Mouse (Mus musculus): ENCODE measurements around the gene Bag5. TPM values are rescaled to one million over a fixed set of nuclear protein-coding genes. Genes with fewer than 3 reads are reported as not detected.
"Not testable (repeated sequence)": the region's sequence is repeated elsewhere in the genome, so short reads cannot be mapped to it uniquely, and the experiment has no call there.

Bag5 gene
- polyA plus RNA-seq, 1 experiment from 2014 or later = 56.8 TPM

DNA sequence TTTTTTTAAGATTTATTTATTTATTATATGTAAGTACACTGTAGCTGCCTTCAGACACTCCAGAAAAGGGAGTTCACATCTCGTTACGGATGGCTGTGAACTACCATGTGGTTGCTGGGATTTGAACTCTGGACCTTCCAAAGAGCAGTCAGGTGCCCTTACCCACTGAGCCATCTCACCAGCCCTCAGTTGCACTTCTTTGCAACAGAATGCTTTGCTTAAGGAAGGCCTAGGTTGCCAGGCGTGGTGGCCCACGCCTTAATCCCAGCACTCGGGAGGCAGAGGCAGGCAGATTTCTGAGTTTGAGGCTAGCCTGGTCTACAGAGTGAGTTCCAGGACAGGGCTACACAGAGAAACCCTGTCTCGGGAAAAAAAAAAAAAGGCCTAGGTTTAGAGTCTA is 823 bp upstream of the Bag5 start:
- H3K4me3 ChIP-seq (ENCODE audit: low read depth, low read length) = peak overlapping the region; percentile 99
- H3K9me3 ChIP-seq (ENCODE audit: control insufficient read depth, low read length); H3K4me1 ChIP-seq (ENCODE audit: control insufficient read depth, insufficient read depth, low read length); H3K27ac ChIP-seq (replicated peaks; ENCODE audit: low read depth, low read length); ATAC-seq (ENCODE audit: insufficient number of reproducible peaks, low FRiP score, low TSS enrichment, low read depth); DNase-seq (ENCODE audit: low spot score); H3K9ac ChIP-seq (ENCODE audit: low read length); H3K27me3 ChIP-seq (ENCODE audit: control insufficient read depth, insufficient read depth, low read length): not testable (repeated sequence)
- peak overlapping the region; percentile 21; the same call in 1 of the 2 replicates for H3K4me2 ChIP-seq (ENCODE audit: low read depth, severe bottlenecking)
- WGBS = 82% methylated on average over 6 of the region's 6 CpGs
- H3K36me3 ChIP-seq (ENCODE audit: control insufficient read depth, insufficient read depth, low read length) = peaks cover 12% of the 10 kb centered on the region

DNA sequence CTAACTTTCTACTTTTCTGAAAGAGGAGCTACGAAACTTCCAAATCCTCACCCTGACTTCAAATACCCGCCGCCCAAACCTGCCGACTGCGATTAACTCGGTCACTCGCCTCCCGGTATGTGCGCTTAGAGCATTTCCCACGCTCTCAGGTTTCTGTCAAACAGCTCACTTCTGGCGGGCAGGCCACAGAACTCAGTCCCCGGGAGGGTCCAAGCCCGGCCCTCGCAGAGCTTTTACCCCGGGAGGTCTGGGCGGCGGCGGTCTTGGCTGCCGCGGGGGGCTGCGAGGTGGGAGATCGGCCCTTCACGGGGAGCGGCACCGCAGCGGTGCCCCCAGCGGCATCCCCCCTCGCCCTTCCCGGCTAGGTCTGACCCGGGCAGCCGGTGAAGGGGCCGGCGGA is 581 bp downstream of the Bag5 start:
- Histone ChIP-seq H3K9ac (ENCODE audit: low read length) (peak overlapping the region; percentile 93), H3K36me3 (ENCODE audit: control insufficient read depth, insufficient read depth, low read length) (peaks cover 22% of the 10 kb centered on the region), H3K4me3 (ENCODE audit: low read depth, low read length) (peak overlapping the region; percentile 99), H3K4me2 (ENCODE audit: low read depth, severe bottlenecking) (peak overlapping the region; percentile 84), H3K27ac (replicated peaks; ENCODE audit: low read depth, low read length) (peak overlapping the region; percentile 65), H3K27me3 (ENCODE audit: control insufficient read depth, insufficient read depth, low read length) (no peaks in the 10 kb centered on the region), H3K9me3 (ENCODE audit: control insufficient read depth, low read length) (no peaks in the 10 kb centered on the region), H3K4me1 (ENCODE audit: control insufficient read depth, insufficient read depth, low read length) (peaks cover 7% of the 10 kb centered on the region)
- WGBS = under 1% methylated on average over 33 of the region's 33 CpGs
- DNase-seq (ENCODE audit: low spot score) (peak; percentile 64), ATAC-seq (ENCODE audit: insufficient number of reproducible peaks, low FRiP score, low TSS enrichment, low read depth) (peak; percentile 65)

DNA sequence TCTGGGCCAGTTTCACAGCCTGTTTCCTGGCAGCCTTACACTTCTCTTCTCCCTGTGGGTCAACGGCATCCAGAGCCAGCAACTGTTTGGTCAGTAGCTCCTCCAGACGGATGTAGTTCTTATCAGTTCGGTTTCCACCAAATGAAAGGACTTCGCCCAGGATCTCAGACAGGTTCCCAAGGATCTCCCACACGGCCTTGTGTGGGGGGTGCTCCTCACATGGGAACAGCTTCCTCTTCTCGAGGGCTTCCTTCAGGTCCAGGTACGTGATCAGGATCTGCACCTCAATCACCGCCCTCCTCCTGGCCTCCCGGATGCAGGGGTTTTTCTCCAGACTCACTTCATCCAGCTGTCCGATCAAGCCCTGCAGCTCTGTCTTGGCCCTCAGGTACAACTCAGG is 3.0 kb downstream of the Bag5 start:
- no peak for DNase-seq (ENCODE audit: low spot score)
- Histone ChIP-seq H3K4me3 (ENCODE audit: low read depth, low read length) (no peak overlapping the region), H3K36me3 (ENCODE audit: control insufficient read depth, insufficient read depth, low read length) (peaks cover 22% of the 10 kb centered on the region), H3K9me3 (ENCODE audit: control insufficient read depth, low read length) (no peaks in the 10 kb centered on the region), H3K9ac (ENCODE audit: low read length) (no peak overlapping the region), H3K4me2 (ENCODE audit: low read depth, severe bottlenecking) (no peak overlapping the region), H3K27me3 (ENCODE audit: control insufficient read depth, insufficient read depth, low read length) (no peaks in the 10 kb centered on the region), H3K27ac (replicated peaks; ENCODE audit: low read depth, low read length) (no peak overlapping the region), H3K4me1 (ENCODE audit: control insufficient read depth, insufficient read depth, low read length) (peaks cover 7% of the 10 kb centered on the region)
- ATAC-seq (ENCODE audit: insufficient number of reproducible peaks, low FRiP score, low TSS enrichment, low read depth) = no peak
- 95% methylated on average over 10 of the region's 10 CpGs for WGBS

DNA sequence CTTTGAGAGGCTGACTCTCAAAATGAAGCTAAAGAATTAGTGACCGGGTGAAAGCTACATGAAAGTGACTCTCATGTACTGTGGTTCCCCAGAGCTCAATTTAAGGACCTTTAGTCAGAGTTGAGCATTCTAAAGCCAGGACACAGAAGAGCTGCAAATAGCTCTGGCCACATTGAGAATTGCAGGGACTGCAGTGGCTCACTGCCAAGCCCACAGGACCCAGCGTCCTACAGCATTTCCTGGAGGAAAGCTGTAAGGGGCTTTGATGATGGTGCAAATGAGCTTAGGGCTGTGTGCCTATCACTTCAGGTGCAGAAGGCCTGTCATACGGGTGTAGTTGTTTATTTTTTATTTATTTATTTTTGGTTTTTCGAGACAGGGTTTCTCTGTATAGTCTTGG is 4.9 kb downstream of the Bag5 start:
- WGBS = 83% methylated on average over 4 of the region's 4 CpGs
- H3K9me3 ChIP-seq (ENCODE audit: control insufficient read depth, low read length) = no peaks in the 10 kb centered on the region
- DNase-seq (ENCODE audit: low spot score) (no peak), ATAC-seq (ENCODE audit: insufficient number of reproducible peaks, low FRiP score, low TSS enrichment, low read depth) (no peak)
- peaks cover 7% of the 10 kb centered on the region for H3K4me1 ChIP-seq (ENCODE audit: control insufficient read depth, insufficient read depth, low read length)
- no peak overlapping the region for H3K27ac ChIP-seq (replicated peaks; ENCODE audit: low read depth, low read length)
- H3K4me3 ChIP-seq (ENCODE audit: low read depth, low read length) = no peak overlapping the region
- no peak overlapping the region for H3K9ac ChIP-seq (ENCODE audit: low read length)
- no peak overlapping the region for H3K4me2 ChIP-seq (ENCODE audit: low read depth, severe bottlenecking)
- peaks cover 22% of the 10 kb centered on the region for H3K36me3 ChIP-seq (ENCODE audit: control insufficient read depth, insufficient read depth, low read length)
- H3K27me3 ChIP-seq (ENCODE audit: control insufficient read depth, insufficient read depth, low read length) = no peaks in the 10 kb centered on the region

DNA sequence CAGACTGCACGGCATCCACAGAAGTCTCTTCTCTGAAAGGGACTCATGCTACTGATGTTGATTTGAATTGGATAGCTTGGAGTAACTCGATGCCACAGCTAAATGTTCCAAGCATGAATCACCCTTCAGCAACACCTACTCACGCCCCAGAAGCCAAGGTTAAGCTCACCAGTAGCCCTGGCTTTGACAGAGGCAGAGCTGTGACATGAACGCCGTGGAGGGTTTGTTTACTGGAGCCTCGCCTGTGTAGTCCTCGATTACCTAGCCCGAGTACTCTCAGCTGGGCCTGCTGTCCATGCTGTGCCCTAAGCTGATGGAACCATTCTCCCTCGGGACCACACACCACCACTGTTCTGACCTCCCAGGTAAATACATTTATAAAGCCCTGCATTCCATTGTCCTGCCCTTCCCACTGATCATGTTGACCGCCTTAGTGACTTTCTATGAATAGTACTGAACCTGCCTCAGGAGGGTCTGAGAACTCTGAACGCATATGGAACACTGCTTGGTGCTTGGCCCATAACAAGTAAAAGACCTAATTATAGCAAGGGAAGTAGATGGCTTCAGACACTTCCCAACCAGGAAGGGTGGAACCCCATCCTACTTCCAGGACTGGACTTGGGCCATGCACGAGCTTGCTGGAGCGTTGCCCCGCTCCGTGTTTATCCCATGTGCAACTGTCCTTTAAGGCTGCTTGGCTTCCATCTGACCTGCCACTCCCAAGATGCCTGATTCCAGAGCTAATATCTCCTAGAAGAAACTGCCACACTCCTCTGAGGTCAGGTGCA is 7.7 kb downstream of the Bag5 start:
- no peak for ATAC-seq (ENCODE audit: insufficient number of reproducible peaks, low FRiP score, low TSS enrichment, low read depth)
- Histone ChIP-seq H3K4me3 (ENCODE audit: low read depth, low read length) (no peak overlapping the region), H3K27me3 (ENCODE audit: control insufficient read depth, insufficient read depth, low read length) (no peaks in the 10 kb centered on the region), H3K9me3 (ENCODE audit: control insufficient read depth, low read length) (no peaks in the 10 kb centered on the region), H3K4me2 (ENCODE audit: low read depth, severe bottlenecking) (no peak overlapping the region), H3K9ac (ENCODE audit: low read length) (no peak overlapping the region), H3K27ac (replicated peaks; ENCODE audit: low read depth, low read length) (no peak overlapping the region), H3K36me3 (ENCODE audit: control insufficient read depth, insufficient read depth, low read length) (peaks cover 17% of the 10 kb centered on the region), H3K4me1 (ENCODE audit: control insufficient read depth, insufficient read depth, low read length) (no peaks in the 10 kb centered on the region; the same call in 1 of the 2 replicates)
- no peak for DNase-seq (ENCODE audit: low spot score)
- WGBS = 71% methylated on average over 15 of the region's 15 CpGs

DNA sequence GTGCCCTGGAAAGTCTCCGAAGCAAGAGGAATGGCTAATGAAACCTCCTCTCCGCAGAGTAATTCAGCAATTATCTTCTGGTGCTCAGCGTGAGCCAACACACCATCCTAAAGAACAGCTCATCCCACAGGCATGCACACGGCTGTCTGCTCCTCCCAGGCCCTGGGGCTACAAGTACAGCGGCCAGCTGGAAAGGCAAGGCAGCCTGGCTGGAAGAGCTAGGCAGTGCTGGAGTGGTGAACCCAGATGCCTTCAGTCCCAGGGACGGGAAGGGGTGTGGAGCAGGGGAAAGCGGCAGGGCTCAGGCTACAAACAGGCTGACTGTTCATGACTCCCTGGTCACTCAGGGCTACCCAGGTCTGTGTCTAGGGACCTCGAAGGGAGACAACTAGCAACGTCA is 8.4 kb downstream of the Bag5 start:
- Histone ChIP-seq H3K9me3 (ENCODE audit: control insufficient read depth, low read length) (no peaks in the 10 kb centered on the region), H3K9ac (ENCODE audit: low read length) (no peak overlapping the region), H3K4me2 (ENCODE audit: low read depth, severe bottlenecking) (no peak overlapping the region), H3K4me3 (ENCODE audit: low read depth, low read length) (no peak overlapping the region), H3K27me3 (ENCODE audit: control insufficient read depth, insufficient read depth, low read length) (no peaks in the 10 kb centered on the region), H3K27ac (replicated peaks; ENCODE audit: low read depth, low read length) (no peak overlapping the region), H3K4me1 (ENCODE audit: control insufficient read depth, insufficient read depth, low read length) (no peaks in the 10 kb centered on the region; the same call in 1 of the 2 replicates), H3K36me3 (ENCODE audit: control insufficient read depth, insufficient read depth, low read length) (peaks cover 11% of the 10 kb centered on the region)
- 52% methylated on average over 9 of the region's 9 CpGs for WGBS
- DNase-seq (ENCODE audit: low spot score) (peak; percentile 38), ATAC-seq (ENCODE audit: insufficient number of reproducible peaks, low FRiP score, low TSS enrichment, low read depth) (no peak)

DNA sequence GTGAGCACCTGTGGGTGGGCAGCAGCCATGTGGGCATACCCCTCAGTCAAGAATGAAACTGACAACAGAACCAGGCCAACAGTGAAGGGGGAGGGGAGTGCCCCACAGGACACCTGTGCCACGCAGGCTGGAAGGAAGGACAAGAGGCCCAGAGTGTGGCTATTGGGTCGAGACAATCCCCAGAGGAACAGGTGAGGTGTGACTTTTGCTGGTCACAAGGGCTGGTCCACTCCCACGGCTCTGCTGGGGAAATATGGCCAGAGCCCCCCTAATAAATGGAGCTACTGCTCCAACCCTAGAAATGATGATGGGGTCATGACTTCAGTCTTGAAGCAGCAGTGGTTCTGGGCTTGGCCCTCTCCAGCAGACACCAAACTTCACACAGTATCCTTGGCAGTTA is 9.8 kb downstream of the Bag5 start:
- ATAC-seq (ENCODE audit: insufficient number of reproducible peaks, low FRiP score, low TSS enrichment, low read depth) (no peak), DNase-seq (ENCODE audit: low spot score) (no peak)
- Histone ChIP-seq H3K36me3 (ENCODE audit: control insufficient read depth, insufficient read depth, low read length) (peaks cover 6% of the 10 kb centered on the region), H3K27me3 (ENCODE audit: control insufficient read depth, insufficient read depth, low read length) (no peaks in the 10 kb centered on the region), H3K9me3 (ENCODE audit: control insufficient read depth, low read length) (no peaks in the 10 kb centered on the region), H3K4me2 (ENCODE audit: low read depth, severe bottlenecking) (no peak overlapping the region), H3K4me1 (ENCODE audit: control insufficient read depth, insufficient read depth, low read length) (no peaks in the 10 kb centered on the region; the same call in 1 of the 2 replicates), H3K27ac (replicated peaks; ENCODE audit: low read depth, low read length) (no peak overlapping the region), H3K4me3 (ENCODE audit: low read depth, low read length) (no peak overlapping the region), H3K9ac (ENCODE audit: low read length) (no peak overlapping the region)
- WGBS = 66% methylated on average over 3 of the region's 3 CpGs

DNA sequence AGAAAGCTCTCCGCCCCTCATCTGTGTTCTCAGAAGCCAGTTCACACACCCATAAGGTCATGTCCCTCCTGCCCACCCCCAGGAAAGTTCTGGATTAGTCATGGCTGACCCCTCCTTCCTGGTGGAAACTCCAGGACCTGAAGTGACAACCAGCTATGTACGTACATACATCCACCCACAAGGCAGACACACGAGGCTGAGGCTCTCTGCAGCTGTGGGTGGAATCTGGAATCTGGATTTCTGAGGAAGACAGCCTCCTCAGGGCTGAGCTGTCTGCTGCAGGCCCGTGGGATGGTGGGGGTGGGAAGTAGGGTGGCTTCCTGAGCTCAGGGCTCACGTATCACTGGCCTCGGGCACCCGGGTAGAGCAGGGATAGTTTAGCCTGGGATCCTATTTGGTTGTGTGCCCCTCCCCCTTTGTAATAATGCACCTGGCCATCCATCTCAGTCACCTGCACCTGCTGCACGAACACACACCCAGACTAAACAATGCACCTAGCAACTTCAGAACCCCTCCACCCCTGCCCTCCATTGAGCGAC is 12.1 kb downstream of the Bag5 start:
- Histone ChIP-seq H3K9me3 (ENCODE audit: control insufficient read depth, low read length) (no peaks in the 10 kb centered on the region), H3K9ac (ENCODE audit: low read length) (no peak overlapping the region), H3K4me3 (ENCODE audit: low read depth, low read length) (no peak overlapping the region), H3K4me1 (ENCODE audit: control insufficient read depth, insufficient read depth, low read length) (no peaks in the 10 kb centered on the region; the same call in 1 of the 2 replicates), H3K36me3 (ENCODE audit: control insufficient read depth, insufficient read depth, low read length) (no peaks in the 10 kb centered on the region), H3K27me3 (ENCODE audit: control insufficient read depth, insufficient read depth, low read length) (no peaks in the 10 kb centered on the region), H3K27ac (replicated peaks; ENCODE audit: low read depth, low read length) (no peak overlapping the region), H3K4me2 (ENCODE audit: low read depth, severe bottlenecking) (no peak overlapping the region)
- 58% methylated on average over 9 of the region's 9 CpGs for WGBS
- no peak for ATAC-seq (ENCODE audit: insufficient number of reproducible peaks, low FRiP score, low TSS enrichment, low read depth)
- no peak for DNase-seq (ENCODE audit: low spot score)

All from limb, embryonic 11.5 days (tissue).